Mouse (Mus musculus) forebrain, embryonic 15.5 days (tissue): ENCODE results near the gene Thap11. TPM values are rescaled to one million over a fixed set of nuclear protein-coding genes. Genes with fewer than 3 reads are reported as not detected.
A peak's percentile ranks its signal among the peaks of the same experiment; 100 is the strongest.

Experiments
- ATAC-seq: fragments of 200-750 bp; cut with Nextera tagmentation; replicated peaks from 2 replicates; pipeline ENCODE4 v1.8.0; 2017; ENCODE audit warnings: mild to moderate bottlenecking, moderate TSS enrichment, moderate library complexity
- H3K27ac ChIP-seq: fragments of 300-500 bp; sonication (generic); replicated peaks from 2 replicates; pipeline ENCODE4 v1.5.1; 2015; ENCODE audit warnings: mild to moderate bottlenecking, inconsistent platforms
- H3K27me3 ChIP-seq: fragments of 300-500 bp; sonication (generic); 2 replicates; pipeline ENCODE4 v1.6.1; 2015; ENCODE audit warnings: inconsistent platforms
- H3K36me3 ChIP-seq: fragments of 300-500 bp; sonication (generic); 2 replicates; pipeline ENCODE4 v1.6.1; 2015; ENCODE audit warnings: mild to moderate bottlenecking, inconsistent platforms
- H3K4me1 ChIP-seq: fragments of 300-500 bp; sonication (generic); 2 replicates; pipeline ENCODE4 v1.6.1; 2015; ENCODE audit warnings: inconsistent platforms
- H3K4me2 ChIP-seq: fragments of 300-500 bp; sonication (generic); replicated peaks from 2 replicates; pipeline ENCODE4 v1.6.1; 2015; ENCODE audit warnings: mild to moderate bottlenecking, inconsistent platforms
- H3K4me3 ChIP-seq: fragments of 300-500 bp; sonication (generic); 2 replicates; pipeline ENCODE4 v1.5.1; 2015; ENCODE audit warnings: mild to moderate bottlenecking, inconsistent platforms
- H3K9ac ChIP-seq: fragments of 300-500 bp; sonication (generic); replicated peaks from 2 replicates; pipeline ENCODE4 v1.6.1; 2015; ENCODE audit warnings: mild to moderate bottlenecking, inconsistent platforms
- H3K9me3 ChIP-seq: fragments of 300-500 bp; sonication (generic); 2 replicates; pipeline ENCODE4 v1.6.1; 2016; ENCODE audit warnings: inconsistent platforms
- WGBS: fragments of 180-500 bp; shearing (Covaris S2); methylation state at CpG from one replicate; pipeline ENCODE4 v1.1.7; 2015; ENCODE audit warnings: mixed read lengths; 5-methylcytosine and 5-hydroxymethylcytosine counted together
- polyA plus RNA-seq: library from polyadenylated mRNA; unstranded; fragments of >200 nt; fragmentation: Nextera tagmentation; extraction: Ambion mirVana; gene quantifications from 2 replicates; pipeline ENCODE4 v1.2.1, GENCODE M21; 2015

Thap11 gene
- polyA plus RNA-seq, 1 experiment from 2014 or later = 70.5 TPM

GRCm38 (mm10) chr8:105854303-105854702 lies 629 bp upstream of the Thap11 start:
- 28% methylated on average over 8 of the region's 8 CpGs for WGBS
- Histone ChIP-seq H3K9ac (peak overlapping the region; percentile 85; the same call in 1 of the 2 replicates), H3K4me1 (peaks cover 48% of the 10 kb centered on the region)

GRCm38 (mm10) chr8:105855248-105856167 lies 576 bp downstream of the Thap11 start:
- H3K9ac ChIP-seq = peak overlapping the region; percentile 85
- no peak; the same call in 1 of the 2 replicates for ATAC-seq
- H3K9me3 ChIP-seq = no peaks in the 10 kb centered on the region
- H3K27me3 ChIP-seq = no peaks in the 10 kb centered on the region
- no peaks in the 10 kb centered on the region for H3K36me3 ChIP-seq
- under 1% methylated on average over 71 of the region's 71 CpGs for WGBS
- peak overlapping the region; percentile 81 for H3K27ac ChIP-seq
- peak overlapping the region; percentile 92 for H3K4me3 ChIP-seq
- peak overlapping the region; percentile 99 for H3K4me2 ChIP-seq
- H3K4me1 ChIP-seq = peaks cover 52% of the 10 kb centered on the region

More at GRCm38 (mm10) chr8:105854303-105854702, 629 bp upstream of the Thap11 start:
- ATAC-seq = no peak; the same call in 1 of the 2 replicates
- no peaks in the 10 kb centered on the region for H3K9me3 ChIP-seq
- H3K36me3 ChIP-seq = peaks cover under 1% of the 10 kb centered on the region; the same call in 1 of the 2 replicates
- peak overlapping the region; percentile 81; the same call in 1 of the 2 replicates for H3K27ac ChIP-seq
- peak overlapping the region; percentile 92 for H3K4me3 ChIP-seq
- H3K4me2 ChIP-seq = peak overlapping the region; percentile 99
- H3K27me3 ChIP-seq = no peaks in the 10 kb centered on the region

- Histone ChIP-seq H3K27me3 (no peaks in the 10 kb centered on the region), H3K4me1 (peaks cover 49% of the 10 kb centered on the region), H3K4me3 (peak overlapping the region; percentile 92), H3K9me3 (no peaks in the 10 kb centered on the region), H3K36me3 (no peaks in the 10 kb centered on the region), H3K27ac (peak overlapping the region; percentile 81; the same call in 1 of the 2 replicates), H3K4me2 (peak overlapping the region; percentile 99), H3K9ac (peak overlapping the region; percentile 85)
- 27% methylated on average over 15 of the region's 15 CpGs for WGBS
- ATAC-seq = no peak
These were observed 1.4 kb downstream of the Thap11 start for GRCm38 (mm10) chr8:105856168-105856835.

GRCm38 (mm10) chr8:105858495-105858894 lies 3.6 kb downstream of the Thap11 start:
- H3K27ac ChIP-seq = no peak overlapping the region

GRCm38 (mm10) chr8:105859314-105859713 lies 4.4 kb downstream of the Thap11 start:
- peak overlapping the region; percentile 91; the same call in 1 of the 2 replicates for H3K27ac ChIP-seq
- no peaks in the 10 kb centered on the region for H3K36me3 ChIP-seq
- H3K9me3 ChIP-seq = no peaks in the 10 kb centered on the region
- no peak overlapping the region for H3K9ac ChIP-seq
- no peaks in the 10 kb centered on the region for H3K27me3 ChIP-seq
- H3K4me1 ChIP-seq = peaks cover 67% of the 10 kb centered on the region
- no peak overlapping the region for H3K4me2 ChIP-seq
- no peak for ATAC-seq
- peak overlapping the region; percentile 74; the same call in 1 of the 2 replicates for H3K4me3 ChIP-seq
- WGBS = 74% methylated on average over 5 of the region's 5 CpGs

More at GRCm38 (mm10) chr8:105858495-105858894, 3.6 kb downstream of the Thap11 start:
- ATAC-seq = no peak
- no peak overlapping the region for H3K9ac ChIP-seq
- no peaks in the 10 kb centered on the region for H3K9me3 ChIP-seq
- peaks cover 62% of the 10 kb centered on the region for H3K4me1 ChIP-seq
- no peaks in the 10 kb centered on the region for H3K36me3 ChIP-seq
- no peaks in the 10 kb centered on the region for H3K27me3 ChIP-seq
- 78% methylated on average over 5 of the region's 5 CpGs for WGBS
- H3K4me2 ChIP-seq = no peak overlapping the region
- no peak overlapping the region for H3K4me3 ChIP-seq

- Histone ChIP-seq H3K36me3 (no peaks in the 10 kb centered on the region), H3K4me2 (peak within 1 kb of the TSS; percentile 62), H3K27ac (peak within 1 kb of the TSS; percentile 91), H3K9me3 (no peaks in the 10 kb centered on the region), H3K4me1 (peaks cover 67% of the 10 kb centered on the region), H3K9ac (peak within 1 kb of the TSS; percentile 88), H3K27me3 (no peaks in the 10 kb centered on the region), H3K4me3 (peak within 1 kb of the TSS; percentile 74)
- ATAC-seq = peak; percentile 98
- WGBS = under 1% methylated on average over 59 of the region's 59 CpGs
These were observed 5.4 kb downstream of the Thap11 start, which contains the start of gene Nutf2 for GRCm38 (mm10) chr8:105860143-105860981. Gene Nutf2 (plus strand): TSS chr8:105860580.

GRCm38 (mm10) chr8:105861951-105862350 lies 7.0 kb downstream of the Thap11 start:
- peaks cover 8% of the 10 kb centered on the region for H3K36me3 ChIP-seq
- H3K4me2 ChIP-seq = peak overlapping the region; percentile 60
- peak overlapping the region; percentile 88 for H3K9ac ChIP-seq
- no peaks in the 10 kb centered on the region for H3K9me3 ChIP-seq
- H3K4me3 ChIP-seq = peak overlapping the region; percentile 74
- H3K4me1 ChIP-seq = peaks cover 53% of the 10 kb centered on the region
- no peak overlapping the region for H3K27ac ChIP-seq
- ATAC-seq = no peak
- WGBS = 6% methylated on average over 1 of the region's 1 CpGs
- H3K27me3 ChIP-seq = no peaks in the 10 kb centered on the region

- Histone ChIP-seq H3K4me1 (peaks cover 20% of the 10 kb centered on the region), H3K9ac (no peak overlapping the region), H3K27ac (no peak overlapping the region), H3K9me3 (no peaks in the 10 kb centered on the region), H3K4me3 (no peak overlapping the region), H3K36me3 (peaks cover 31% of the 10 kb centered on the region), H3K27me3 (no peaks in the 10 kb centered on the region), H3K4me2 (no peak overlapping the region)
- WGBS = 86% methylated on average over 6 of the region's 6 CpGs
- ATAC-seq = no peak
These were observed 11.6 kb downstream of the Thap11 start for GRCm38 (mm10) chr8:105866364-105867029.

GRCm38 (mm10) chr8:105874301-105874700 lies 19.4 kb downstream of the Thap11 start:
- no peaks in the 10 kb centered on the region for H3K27me3 ChIP-seq
- H3K9me3 ChIP-seq = no peaks in the 10 kb centered on the region
- H3K4me3 ChIP-seq = no peak overlapping the region
- no peak for ATAC-seq
- H3K36me3 ChIP-seq = peaks cover 57% of the 10 kb centered on the region
- 90% methylated on average over 6 of the region's 6 CpGs for WGBS
- no peak overlapping the region for H3K27ac ChIP-seq
- H3K4me2 ChIP-seq = no peak overlapping the region
- H3K9ac ChIP-seq = no peak overlapping the region
- H3K4me1 ChIP-seq = no peaks in the 10 kb centered on the region

GRCm38 (mm10) chr8:105880754-105881520 lies 26.0 kb downstream of the Thap11 start, which contains the start of gene Edc4:
Gene Edc4 (plus strand): TSS chr8:105880881.
- peak within 1 kb of the TSS; percentile 36; the same call in 1 of the 2 replicates for H3K27ac ChIP-seq
- peak within 1 kb of the TSS; percentile 71 for H3K4me3 ChIP-seq
- peaks cover 27% of the 10 kb centered on the region for H3K4me1 ChIP-seq
- peak; percentile 78 for ATAC-seq
- 1% methylated on average over 45 of the region's 45 CpGs for WGBS
- H3K36me3 ChIP-seq = peaks cover 47% of the 10 kb centered on the region
- peak within 1 kb of the TSS; percentile 73 for H3K9ac ChIP-seq
- no peaks in the 10 kb centered on the region for H3K27me3 ChIP-seq
- peak within 1 kb of the TSS; percentile 75 for H3K4me2 ChIP-seq
- H3K9me3 ChIP-seq = no peaks in the 10 kb centered on the region
